Mouse (Mus musculus): ENCODE data around the gene Cenpe. TPM values are rescaled to one million over a fixed set of nuclear protein-coding genes. Genes with fewer than 3 reads are reported as not detected.
A peak's percentile ranks its signal among the peaks of the same experiment; 100 is the strongest.

Cenpe gene
- polyA plus RNA-seq, 1 experiment from 2014 or later: 4.9 TPM

DNA sequence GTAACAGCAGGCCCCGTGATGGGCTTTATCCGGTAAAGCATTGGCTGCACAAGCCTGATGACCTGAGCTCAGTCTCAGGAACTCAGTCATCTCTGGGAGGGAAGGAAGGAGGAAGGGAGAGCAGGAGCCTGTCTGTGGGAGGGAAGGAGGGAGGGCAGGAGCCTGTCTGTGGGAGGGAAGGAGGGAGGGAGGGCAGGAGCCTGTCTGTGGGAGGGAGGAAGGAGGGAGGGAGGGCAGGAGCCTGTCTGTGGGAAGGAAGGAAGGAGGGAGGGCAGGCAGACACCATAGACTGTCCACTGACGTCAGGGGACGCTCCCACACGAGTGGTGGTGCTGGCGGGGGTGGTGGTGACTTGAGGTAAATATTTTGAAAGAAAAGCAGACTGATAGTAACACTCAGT lies 36.8 kb downstream of the Cenpe start:
- no peaks in the 10 kb centered on the region for H3K9me3 ChIP-seq
- H3K4me1 ChIP-seq (replicated peaks): no peaks in the 10 kb centered on the region
- H3K36me3 ChIP-seq: peaks cover 2% of the 10 kb centered on the region; the same call in 1 of the 2 replicates
- no peaks in the 10 kb centered on the region for H3K27me3 ChIP-seq
- no peak overlapping the region for H3K9ac ChIP-seq
- no peak overlapping the region for H3K27ac ChIP-seq (replicated peaks)
- no peak overlapping the region for H3K4me3 ChIP-seq
- no peak overlapping the region for H3K4me2 ChIP-seq
- 86% methylated on average over 6 of the region's 6 CpGs for WGBS
- 0 out of 2 replicates have a peak, but pooled peaks have one; percentile 63 for ATAC-seq (ENCODE audit: low FRiP score, low read depth)

DNA sequence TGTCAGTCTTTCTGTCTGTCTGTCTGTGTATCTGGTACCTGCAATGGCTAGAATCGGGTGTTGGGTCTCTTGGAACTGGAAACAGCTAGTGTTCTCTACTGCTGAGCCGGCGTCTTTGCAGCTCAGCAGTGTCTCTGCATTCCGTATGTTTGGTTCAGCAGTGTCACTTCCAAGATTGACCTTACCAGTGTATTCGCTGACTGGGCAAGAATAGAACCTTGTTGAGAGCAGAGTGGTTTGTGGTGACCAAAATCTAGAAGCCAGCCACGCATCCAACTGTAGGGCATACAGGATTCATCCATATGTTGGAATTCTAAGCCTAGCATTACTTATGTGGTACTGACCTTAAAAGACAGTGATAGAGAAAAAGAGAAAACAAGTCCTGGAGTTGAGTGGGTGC lies 39.5 kb downstream of the Cenpe start:
- no peak overlapping the region for H3K27ac ChIP-seq (replicated peaks)
- no peak overlapping the region for H3K4me2 ChIP-seq
- no peaks in the 10 kb centered on the region for H3K4me1 ChIP-seq (replicated peaks)
- H3K27me3 ChIP-seq: no peaks in the 10 kb centered on the region
- WGBS: 91% methylated on average over 6 of the region's 6 CpGs
- no peak overlapping the region for H3K9ac ChIP-seq
- H3K4me3 ChIP-seq: no peak overlapping the region
- no peak for ATAC-seq (ENCODE audit: low FRiP score, low read depth)
- H3K36me3 ChIP-seq: peaks cover 2% of the 10 kb centered on the region; the same call in 1 of the 2 replicates
- H3K9me3 ChIP-seq: no peaks in the 10 kb centered on the region

DNA sequence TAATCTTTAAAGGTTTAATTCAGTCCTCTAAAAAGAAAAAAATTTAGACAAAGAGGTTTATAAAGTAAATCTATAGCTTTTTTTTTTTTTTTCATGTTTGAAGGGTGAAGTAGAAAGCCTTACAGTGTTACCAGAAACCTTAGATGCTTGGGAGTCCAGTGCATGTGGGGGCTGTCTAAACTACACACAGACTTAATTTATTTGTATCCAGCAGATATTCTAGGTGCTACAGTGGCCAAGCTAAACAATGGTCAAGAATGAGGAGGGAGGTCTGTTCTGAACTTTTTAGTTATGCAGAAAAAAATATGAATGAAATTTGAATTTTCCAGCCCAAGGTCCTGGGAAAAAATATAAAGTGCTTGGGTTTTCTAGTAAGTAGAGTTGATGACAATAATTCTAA lies 42.4 kb downstream of the Cenpe start:
- ATAC-seq (ENCODE audit: low FRiP score, low read depth): no peak
- no peaks in the 10 kb centered on the region for H3K36me3 ChIP-seq

DNA sequence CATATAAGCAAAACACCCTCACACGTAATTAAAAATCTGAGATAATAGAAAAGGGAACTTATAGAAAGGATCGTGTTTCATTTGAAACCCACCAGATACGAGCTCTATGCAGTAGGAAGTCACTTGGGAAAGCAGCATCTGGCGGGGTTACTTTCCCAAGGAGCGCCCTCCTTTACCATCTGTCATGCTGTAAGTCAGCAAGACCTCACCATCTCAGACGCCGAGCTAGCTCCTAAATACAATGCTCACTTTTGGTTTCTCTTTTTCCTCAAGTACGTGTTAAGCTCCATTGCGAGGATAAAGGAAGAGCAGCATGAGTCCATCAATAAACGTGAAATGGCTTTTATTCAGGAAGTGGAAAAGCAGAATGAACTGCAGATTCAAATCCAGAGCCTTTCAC lies 46.6 kb downstream of the Cenpe start:
- Histone ChIP-seq H3K9ac (no peak overlapping the region), H3K4me3 (no peak overlapping the region), H3K9me3 (no peaks in the 10 kb centered on the region), H3K4me2 (no peak overlapping the region), H3K27ac (replicated peaks) (no peak overlapping the region), H3K4me1 (replicated peaks) (no peaks in the 10 kb centered on the region), H3K36me3 (no peaks in the 10 kb centered on the region), H3K27me3 (no peaks in the 10 kb centered on the region)
- ATAC-seq (ENCODE audit: low FRiP score, low read depth): no peak
- 85% methylated on average over 10 of the region's 10 CpGs for WGBS

More for the DNA sequence above, 42.4 kb downstream of the Cenpe start:
- Histone ChIP-seq H3K4me1 (replicated peaks) (no peaks in the 10 kb centered on the region), H3K27ac (replicated peaks) (no peak overlapping the region), H3K9ac (no peak overlapping the region), H3K4me3 (no peak overlapping the region), H3K9me3 (no peaks in the 10 kb centered on the region), H3K4me2 (no peak overlapping the region), H3K27me3 (no peaks in the 10 kb centered on the region)

DNA sequence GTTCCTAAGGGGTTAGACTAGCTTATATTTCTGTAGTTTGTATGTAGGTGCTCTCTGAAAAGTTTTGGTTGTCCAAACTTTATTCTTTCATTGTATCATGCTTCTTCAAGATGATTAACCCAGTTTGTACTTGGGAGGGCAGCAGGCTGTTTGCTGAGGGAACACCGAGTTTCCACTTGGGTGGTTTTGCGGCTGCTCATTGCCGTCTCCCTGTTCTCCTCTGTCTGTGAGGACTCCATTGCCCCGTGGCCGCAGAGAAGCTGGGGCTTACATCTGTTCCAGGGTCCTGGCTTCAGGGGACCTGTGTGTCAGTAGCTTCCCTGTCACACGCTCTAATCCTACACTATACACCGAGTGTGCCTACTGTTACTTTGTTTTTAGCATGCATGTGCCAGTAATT lies 47.9 kb downstream of the Cenpe start:
- no peaks in the 10 kb centered on the region for H3K27me3 ChIP-seq
- no peaks in the 10 kb centered on the region for H3K36me3 ChIP-seq
- H3K9ac ChIP-seq: no peak overlapping the region
- H3K9me3 ChIP-seq: no peaks in the 10 kb centered on the region
- no peaks in the 10 kb centered on the region for H3K4me1 ChIP-seq (replicated peaks)
- no peak overlapping the region for H3K4me3 ChIP-seq
- H3K27ac ChIP-seq (replicated peaks): no peak overlapping the region
- no peak overlapping the region for H3K4me2 ChIP-seq
- no peak for ATAC-seq (ENCODE audit: low FRiP score, low read depth)
- 87% methylated on average over 7 of the region's 7 CpGs for WGBS

DNA sequence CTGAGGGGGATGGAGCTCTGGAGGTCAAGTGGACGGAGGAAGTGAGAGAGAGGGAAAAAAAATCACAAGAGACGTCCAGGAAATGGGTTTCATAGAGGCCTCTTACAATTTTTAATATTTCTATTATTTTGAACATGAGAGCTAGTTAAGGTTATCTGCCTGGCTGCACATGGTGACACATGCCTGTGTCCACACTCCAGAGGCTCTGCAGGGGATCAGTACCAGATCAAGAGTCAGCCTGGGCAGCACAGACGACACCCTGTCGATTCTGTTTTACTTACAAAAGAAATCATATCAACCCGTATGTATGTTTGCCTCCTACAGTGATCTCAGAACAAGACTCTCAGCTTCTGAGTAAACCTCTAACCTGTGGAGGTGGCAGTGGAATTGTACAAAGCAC lies 56.3 kb downstream of the Cenpe start:
- Histone ChIP-seq H3K27me3 (no peaks in the 10 kb centered on the region), H3K27ac (replicated peaks) (no peak overlapping the region), H3K9me3 (no peaks in the 10 kb centered on the region), H3K36me3 (no peaks in the 10 kb centered on the region), H3K4me3 (no peak overlapping the region), H3K4me1 (replicated peaks) (no peaks in the 10 kb centered on the region), H3K4me2 (no peak overlapping the region), H3K9ac (no peak overlapping the region)
- 89% methylated on average over 5 of the region's 5 CpGs for WGBS
- no peak for ATAC-seq (ENCODE audit: low FRiP score, low read depth)

DNA sequence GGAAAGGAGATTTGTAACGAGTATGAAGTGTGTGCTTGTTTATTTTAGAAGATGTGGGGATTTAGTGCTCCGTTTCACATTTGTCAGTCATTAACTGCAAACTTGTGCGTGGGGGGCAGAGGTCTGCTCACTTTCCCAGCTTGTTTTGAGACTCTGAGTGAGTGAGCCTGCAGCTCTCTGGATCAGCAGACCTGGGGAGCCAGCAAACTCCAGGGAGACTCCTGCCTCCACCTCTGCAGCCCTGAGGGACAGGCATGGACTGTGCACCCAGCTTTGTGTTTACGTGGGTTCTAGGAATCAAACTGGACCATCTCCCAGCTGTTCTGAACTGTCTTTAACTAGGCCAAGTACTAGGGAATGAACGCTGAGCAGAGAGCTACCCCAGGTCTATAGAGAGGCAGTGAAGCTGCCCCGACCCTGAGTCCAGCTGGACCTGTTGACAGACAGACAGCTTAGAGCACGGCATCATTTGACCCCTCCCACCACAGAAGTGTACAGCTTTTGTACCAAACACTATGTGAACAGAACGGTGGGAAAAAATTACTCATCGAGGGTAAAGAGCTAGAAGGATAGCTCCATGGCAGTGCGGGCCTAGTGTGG lies 57.2 kb downstream of the Cenpe start:
- Histone ChIP-seq H3K4me2 (no peak overlapping the region), H3K9me3 (no peaks in the 10 kb centered on the region), H3K36me3 (no peaks in the 10 kb centered on the region), H3K27ac (replicated peaks) (no peak overlapping the region), H3K4me1 (replicated peaks) (no peaks in the 10 kb centered on the region), H3K4me3 (no peak overlapping the region), H3K27me3 (no peaks in the 10 kb centered on the region), H3K9ac (no peak overlapping the region)
- 92% methylated on average over 10 of the region's 10 CpGs for WGBS
- no peak for ATAC-seq (ENCODE audit: low FRiP score, low read depth)

DNA sequence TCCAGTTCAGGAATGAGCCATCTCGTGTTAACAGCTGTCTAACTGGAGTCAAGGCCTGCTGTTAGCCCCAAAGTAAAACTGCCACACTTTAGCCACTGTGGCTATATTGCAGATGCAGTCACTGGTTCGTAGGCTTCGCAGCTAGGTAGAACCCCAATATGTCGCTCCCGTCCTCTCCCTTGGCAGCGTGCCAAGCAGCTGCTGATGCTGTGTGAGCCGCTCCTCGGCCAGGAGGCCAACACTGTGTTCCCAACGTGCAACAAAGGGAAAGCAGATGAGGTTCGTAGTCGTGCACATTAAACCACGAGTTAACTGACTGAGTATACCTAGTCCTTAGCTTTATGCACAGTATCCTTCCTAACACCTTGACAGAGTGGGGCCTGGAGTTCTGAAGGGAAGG lies 60.3 kb downstream of the Cenpe start:
- no peak for ATAC-seq (ENCODE audit: low FRiP score, low read depth)
- Histone ChIP-seq H3K4me2 (no peak overlapping the region), H3K27ac (replicated peaks) (no peak overlapping the region), H3K4me1 (replicated peaks) (no peaks in the 10 kb centered on the region), H3K27me3 (no peaks in the 10 kb centered on the region), H3K9ac (no peak overlapping the region), H3K9me3 (no peaks in the 10 kb centered on the region), H3K4me3 (no peak overlapping the region), H3K36me3 (no peaks in the 10 kb centered on the region)
- 68% methylated on average over 12 of the region's 12 CpGs for WGBS

DNA sequence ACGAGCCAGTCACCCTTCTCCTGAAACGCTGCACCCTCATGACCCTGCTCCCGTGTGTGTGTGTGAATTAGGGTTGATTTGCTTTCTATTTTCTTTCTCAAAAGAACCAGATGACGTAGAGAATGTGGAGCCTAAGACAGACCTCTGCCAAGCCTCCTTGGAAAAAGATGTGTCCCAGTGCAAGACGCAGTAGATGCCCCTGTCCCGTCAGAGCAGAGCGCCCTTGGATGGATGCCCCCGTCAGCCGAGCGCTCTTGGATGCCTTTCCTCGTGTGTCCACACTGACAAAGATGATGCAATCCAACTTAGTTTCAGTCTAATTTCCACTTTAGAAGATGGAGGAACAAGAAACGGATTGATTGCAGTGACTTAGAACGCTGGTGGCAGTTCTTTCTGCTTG lies 60.7 kb downstream of the Cenpe start:
- H3K9me3 ChIP-seq: no peaks in the 10 kb centered on the region
- H3K36me3 ChIP-seq: no peaks in the 10 kb centered on the region
- no peak overlapping the region for H3K4me3 ChIP-seq
- H3K27ac ChIP-seq (replicated peaks): no peak overlapping the region
- no peak overlapping the region for H3K9ac ChIP-seq
- H3K4me2 ChIP-seq: no peak overlapping the region
- no peak for ATAC-seq (ENCODE audit: low FRiP score, low read depth)
- WGBS: 90% methylated on average over 13 of the region's 13 CpGs
- H3K27me3 ChIP-seq: no peaks in the 10 kb centered on the region
- no peaks in the 10 kb centered on the region for H3K4me1 ChIP-seq (replicated peaks)

DNA sequence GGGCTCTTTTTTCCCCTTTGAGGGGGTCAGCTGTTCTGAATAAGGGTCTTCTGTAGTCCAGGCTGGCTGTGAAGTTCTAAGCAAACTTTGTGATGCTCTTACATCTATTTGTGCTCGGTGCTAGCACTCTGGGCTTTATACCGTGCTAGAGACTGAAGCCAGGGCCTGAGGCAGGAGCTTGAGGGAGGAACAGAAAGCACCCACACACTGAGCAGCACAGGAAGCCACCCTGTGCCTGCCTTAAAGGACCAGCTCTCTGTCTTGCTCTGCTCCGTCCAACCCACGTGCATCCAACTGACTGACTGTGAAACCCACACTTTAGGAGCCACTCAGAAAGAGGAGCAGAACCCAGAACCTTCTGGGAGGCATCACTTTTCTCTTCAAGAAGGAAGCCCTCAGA lies 67.8 kb downstream of the Cenpe start:
- Histone ChIP-seq H3K36me3 (no peaks in the 10 kb centered on the region), H3K9ac (no peak overlapping the region), H3K27me3 (no peaks in the 10 kb centered on the region), H3K4me1 (replicated peaks) (peaks cover 5% of the 10 kb centered on the region; the same call in 1 of the 2 replicates), H3K27ac (replicated peaks) (0 out of 2 replicates have a peak overlapping the region, but pooled peaks have one; percentile 56), H3K4me3 (no peak overlapping the region), H3K9me3 (no peaks in the 10 kb centered on the region), H3K4me2 (no peak overlapping the region)
- 80% methylated on average over 4 of the region's 4 CpGs for WGBS
- ATAC-seq (ENCODE audit: low FRiP score, low read depth): no peak

DNA sequence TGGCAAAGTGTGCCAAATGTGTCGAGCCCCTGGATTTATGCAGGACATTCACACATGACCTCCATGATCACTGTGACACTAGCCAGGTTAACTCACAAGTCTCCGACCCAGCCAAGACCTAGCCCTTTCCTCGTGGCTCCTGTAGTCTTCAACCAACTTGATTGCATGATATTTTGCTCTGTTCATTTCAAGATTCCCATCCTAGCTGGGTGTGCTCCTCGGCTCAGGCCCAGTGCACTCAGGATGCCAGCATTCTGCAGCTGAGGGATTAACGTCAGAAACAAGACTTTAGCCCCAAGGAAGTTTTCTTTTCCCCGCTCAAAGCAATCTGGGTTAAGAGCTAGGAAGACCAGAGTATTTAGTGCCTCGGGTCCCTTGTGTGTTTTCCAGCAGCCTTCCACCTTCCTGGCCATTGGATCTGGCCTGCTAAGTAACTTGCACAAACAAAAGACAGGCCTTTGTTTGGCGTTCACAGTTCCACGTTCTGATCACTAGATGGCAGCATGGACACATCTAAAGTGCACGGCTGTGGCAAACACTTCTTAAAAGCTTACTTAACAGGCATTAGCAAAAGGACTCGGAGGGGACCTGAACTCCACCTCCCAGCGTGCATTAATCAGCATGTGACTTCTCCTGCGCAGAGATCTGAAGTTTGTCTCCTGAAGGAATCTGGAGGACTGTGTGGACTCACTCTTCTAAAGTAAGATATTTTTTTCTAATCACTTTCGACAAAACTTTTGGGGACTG lies 68.5 kb downstream of the Cenpe start, which contains the start of gene Bdh2:
TSS of gene Bdh2 (plus strand) at position 553 of the 747 bp plus-strand sequence.
- Histone ChIP-seq H3K4me2 (peak within 1 kb of the TSS; percentile 24; the same call in 1 of the 2 replicates), H3K36me3 (no peaks in the 10 kb centered on the region), H3K4me3 (no peak within 1 kb of the TSS), H3K9me3 (no peaks in the 10 kb centered on the region), H3K9ac (peak within 1 kb of the TSS; percentile 22; the same call in 1 of the 2 replicates), H3K4me1 (replicated peaks) (peaks cover 5% of the 10 kb centered on the region; the same call in 1 of the 2 replicates), H3K27me3 (no peaks in the 10 kb centered on the region), H3K27ac (replicated peaks) (peak within 1 kb of the TSS; percentile 56)
- WGBS: 24% methylated on average over 14 of the region's 14 CpGs
- peak; percentile 92 for ATAC-seq (ENCODE audit: low FRiP score, low read depth)

DNA sequence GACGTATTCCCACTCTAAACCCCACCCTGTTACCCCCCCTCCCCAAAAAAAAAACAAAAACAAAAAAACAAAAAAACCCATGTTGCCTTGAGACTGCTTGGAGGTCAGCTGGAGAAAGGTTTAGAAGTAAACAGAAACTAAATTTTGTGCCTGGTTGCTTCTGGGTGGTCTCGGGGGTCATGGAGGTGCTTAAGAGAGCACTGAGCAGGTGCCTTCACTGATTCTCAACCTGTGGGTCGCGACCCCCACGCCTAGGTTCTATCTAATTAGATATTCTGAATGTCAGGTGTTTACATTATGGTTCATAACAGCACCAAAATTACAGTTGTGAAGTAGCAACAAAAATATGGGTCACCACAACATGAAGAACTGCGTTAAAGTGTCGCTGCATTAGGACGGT lies 69.4 kb downstream of the Cenpe start:
- 88% methylated on average over 8 of the region's 8 CpGs for WGBS
- no peak overlapping the region for H3K9ac ChIP-seq
- no peak for ATAC-seq (ENCODE audit: low FRiP score, low read depth)
- no peak overlapping the region for H3K27ac ChIP-seq (replicated peaks)
- no peaks in the 10 kb centered on the region for H3K36me3 ChIP-seq
- no peak overlapping the region for H3K4me2 ChIP-seq
- H3K4me3 ChIP-seq: no peak overlapping the region
- peaks cover 5% of the 10 kb centered on the region; the same call in 1 of the 2 replicates for H3K4me1 ChIP-seq (replicated peaks)
- no peaks in the 10 kb centered on the region for H3K9me3 ChIP-seq
- no peaks in the 10 kb centered on the region for H3K27me3 ChIP-seq
